Mouse (Mus musculus) gastrocnemius, postnatal 14 days (tissue): Measurements from ENCODE around the gene Sptbn4. TPM values are rescaled to one million over a fixed set of nuclear protein-coding genes. Genes with fewer than 3 reads are reported as not detected.

ENCODE experiments used
- DNase-seq: peaks from one replicate; pipeline ENCODE4 v3.0.0; 2021; ENCODE audit warnings: mixed read lengths
- intact Hi-C: fragments of 180-260 bp; cut with DNase I; formaldehyde crosslinking; loops from one replicate; pipeline ENCODE4 v1.15.1; 2025; ENCODE audit warnings: low total_unique reads
- total RNA-seq, 2 experiments: library from RNA; stranded (reverse); gene quantifications; 2 replicates each; pipeline ENCODE4 v1.2.3; 2021

Gene Sptbn4
- total RNA-seq, 2 experiments from 2014 or later: 0.04 to 0.06 TPM

- intact Hi-C loops: no loop called here
- peak; percentile 36 for DNase-seq
These were observed 50.2 kb downstream of the Sptbn4 start for GRCm38 (mm10) chr7:27397048-27397949.

- intact Hi-C loops: no loop called here
- DNase-seq: no peak
These were observed 51.1 kb downstream of the Sptbn4 start for GRCm38 (mm10) chr7:27396184-27397047.

GRCm38 (mm10) chr7:27395521-27396183, 51.8 kb downstream of the Sptbn4 start:
- DNase-seq: no peak
- intact Hi-C loops: no loop called here

- intact Hi-C loops: no loop called here
- no peak for DNase-seq
These were observed 56.1 kb downstream of the Sptbn4 start for GRCm38 (mm10) chr7:27391416-27391815.

GRCm38 (mm10) chr7:27389213-27389612, 58.3 kb downstream of the Sptbn4 start:
- intact Hi-C loops: no loop called here
- DNase-seq: no peak

GRCm38 (mm10) chr7:27384731-27385130, 62.8 kb downstream of the Sptbn4 start:
- DNase-seq: peak; percentile 70
- intact Hi-C loops: loop anchor here (5.0 kb wide), 1 partner anchor 42 kb away; no protein-coding TSS in a partner anchor

GRCm38 (mm10) chr7:27384134-27384533, 63.4 kb downstream of the Sptbn4 start:
- no peak for DNase-seq
- intact Hi-C loops: loop anchor here (5.0 kb wide), 1 partner anchor 42 kb away; no protein-coding TSS in a partner anchor

GRCm38 (mm10) chr7:27383233-27383632, 64.3 kb downstream of the Sptbn4 start:
- intact Hi-C loops: loop anchor here (5.0 kb wide), 1 partner anchor 41 kb away; no protein-coding TSS in a partner anchor
- no peak for DNase-seq

GRCm38 (mm10) chr7:27381560-27381959, 65.9 kb downstream of the Sptbn4 start:
- intact Hi-C loops: loop anchor here (5.0 kb wide), 1 partner anchor 39 kb away; no protein-coding TSS in a partner anchor
- DNase-seq: no peak

- intact Hi-C loops: loop anchor here (5.0 kb wide), 1 partner anchor 39 kb away; no protein-coding TSS in a partner anchor
- DNase-seq: no peak
These were observed 66.5 kb downstream of the Sptbn4 start for GRCm38 (mm10) chr7:27381009-27381408.

- intact Hi-C loops: loop anchor here (5.0 kb wide), 1 partner anchor 38 kb away; no protein-coding TSS in a partner anchor
- DNase-seq: no peak
These were observed 67.7 kb downstream of the Sptbn4 start for GRCm38 (mm10) chr7:27379836-27380235.

GRCm38 (mm10) chr7:27378431-27378830, 69.1 kb downstream of the Sptbn4 start:
- no peak for DNase-seq
- intact Hi-C loops: no loop called here

- intact Hi-C loops: no loop called here
- DNase-seq: no peak
These were observed 72.2 kb downstream of the Sptbn4 start for GRCm38 (mm10) chr7:27375274-27375673.

- no peak for DNase-seq
- intact Hi-C loops: no loop called here
These were observed 75.6 kb downstream of the Sptbn4 start for GRCm38 (mm10) chr7:27371715-27372462.

- DNase-seq: no peak
- intact Hi-C loops: no loop called here
These were observed 78.4 kb downstream of the Sptbn4 start for GRCm38 (mm10) chr7:27369111-27369510.

- intact Hi-C loops: no loop called here
These were observed 79.5 kb downstream of the Sptbn4 start for GRCm38 (mm10) chr7:27367976-27368375.

GRCm38 (mm10) chr7:27366082-27366844, 81.2 kb downstream of the Sptbn4 start:
- no peak for DNase-seq
- intact Hi-C loops: no loop called here

More at GRCm38 (mm10) chr7:27367976-27368375, 79.5 kb downstream of the Sptbn4 start:
- DNase-seq: no peak

GRCm38 (mm10) chr7:27364379-27364778, 83.1 kb downstream of the Sptbn4 start:
- intact Hi-C loops: no loop called here
- DNase-seq: no peak
